Mouse (Mus musculus) activated CD4-positive, CD25-positive, alpha-beta regulatory T cell, adult 4 months (primary cell): ENCODE measurements around the gene Agap1. TPM values are rescaled to one million over a fixed set of nuclear protein-coding genes. Genes with fewer than 3 reads are reported as not detected.
"Not testable (repeated sequence)": the region's sequence is repeated elsewhere in the genome, so short reads cannot be mapped to it uniquely, and the experiment has no call there.

ENCODE experiments used
- ATAC-seq: one replicate; pipeline ENCODE4 v1.8.0; 2017
- polyA plus RNA-seq, 2 experiments: library from polyadenylated mRNA; unstranded; fragments of 100-300 nt; shearing (Covaris generic); gene quantifications; one replicate each; pipeline ENCODE4 v1.2.1; 2017

Agap1 gene
- polyA plus RNA-seq, 2 experiments from 2014 or later, result 0.04 to 0.05 TPM

GRCm38 (mm10) chr1:89461881-89462280 is 7.3 kb downstream of the Agap1 start:
- ATAC-seq, result no peak

GRCm38 (mm10) chr1:89463138-89463537 is 8.5 kb downstream of the Agap1 start:
- no peak for ATAC-seq

- no peak for ATAC-seq
These were observed 10.9 kb downstream of the Agap1 start for GRCm38 (mm10) chr1:89465417-89466002.

- ATAC-seq, result no peak
These were observed 12.9 kb downstream of the Agap1 start for GRCm38 (mm10) chr1:89467321-89468069.

GRCm38 (mm10) chr1:89468141-89468540 is 13.5 kb downstream of the Agap1 start:
- ATAC-seq, result no peak

- no peak for ATAC-seq
These were observed 16.8 kb downstream of the Agap1 start for GRCm38 (mm10) chr1:89471430-89471829.

GRCm38 (mm10) chr1:89471891-89472290 is 17.3 kb downstream of the Agap1 start:
- no peak for ATAC-seq

- ATAC-seq, result no peak
These were observed 19.3 kb downstream of the Agap1 start for GRCm38 (mm10) chr1:89473946-89474345.

- no peak for ATAC-seq
These were observed 20.2 kb downstream of the Agap1 start for GRCm38 (mm10) chr1:89474853-89475252.

GRCm38 (mm10) chr1:89477033-89477432 is 22.4 kb downstream of the Agap1 start:
- no peak for ATAC-seq

- ATAC-seq, result no peak
These were observed 24.2 kb downstream of the Agap1 start for GRCm38 (mm10) chr1:89478571-89479460.

- no peak for ATAC-seq
These were observed 26.5 kb downstream of the Agap1 start for GRCm38 (mm10) chr1:89481154-89481553.

- ATAC-seq, result no peak
These were observed 28.2 kb downstream of the Agap1 start for GRCm38 (mm10) chr1:89482812-89483211.

GRCm38 (mm10) chr1:89486891-89487290 is 32.3 kb downstream of the Agap1 start:
- ATAC-seq, result no peak

- no peak for ATAC-seq
These were observed 34.7 kb downstream of the Agap1 start for GRCm38 (mm10) chr1:89489111-89489971.

- no peak for ATAC-seq
These were observed 38.6 kb downstream of the Agap1 start for GRCm38 (mm10) chr1:89493177-89493576.

GRCm38 (mm10) chr1:89494816-89495215 is 40.2 kb downstream of the Agap1 start:
- no peak for ATAC-seq

- no peak for ATAC-seq
These were observed 41.6 kb downstream of the Agap1 start for GRCm38 (mm10) chr1:89496204-89496603.

GRCm38 (mm10) chr1:89500925-89501324 is 46.3 kb downstream of the Agap1 start:
- ATAC-seq, result no peak

GRCm38 (mm10) chr1:89501346-89501745 is 46.7 kb downstream of the Agap1 start:
- ATAC-seq, result no peak

- ATAC-seq, result not testable (repeated sequence)
These were observed 47.3 kb downstream of the Agap1 start for GRCm38 (mm10) chr1:89501891-89502290.

- ATAC-seq, result no peak
These were observed 54.6 kb downstream of the Agap1 start for GRCm38 (mm10) chr1:89509196-89509595.
